Mouse (Mus musculus) embryonic facial prominence, embryonic 11.5 days (tissue): ENCODE results near the gene Uggt2. TPM values are rescaled to one million over a fixed set of nuclear protein-coding genes. Genes with fewer than 3 reads are reported as not detected.

Experiments
- ATAC-seq: fragments of 200-750 bp; cut with Nextera tagmentation; replicated peaks from 2 replicates; pipeline ENCODE4 v1.8.0; 2017; ENCODE audit warnings: low read depth; ENCODE audit not compliant: insufficient number of reproducible peaks, low FRiP score, low TSS enrichment
- DNase-seq: peaks from one replicate; pipeline ENCODE4 v3.0.0-alpha.2; 2015; ENCODE audit warnings: low spot score
- H3K27ac ChIP-seq: fragments of 300-500 bp; sonication (generic); replicated peaks from 2 replicates; pipeline ENCODE4 v1.5.1; 2014; ENCODE audit warnings: mild to moderate bottlenecking, low read depth, low read length, control low read depth
- H3K27me3 ChIP-seq: fragments of 300-500 bp; sonication (generic); 2 replicates; pipeline ENCODE4 v1.6.1; 2014; ENCODE audit warnings: mild to moderate bottlenecking, low read length, moderate library complexity, mixed read lengths; ENCODE audit not compliant: control insufficient read depth, insufficient read depth
- H3K36me3 ChIP-seq: fragments of 300-500 bp; sonication (generic); replicated peaks from 2 replicates; pipeline ENCODE4 v1.6.1; 2014; ENCODE audit warnings: low read depth, mild to moderate bottlenecking, low read length, moderate library complexity, mixed read lengths; ENCODE audit not compliant: control insufficient read depth, insufficient read depth
- H3K4me1 ChIP-seq: fragments of 300-500 bp; sonication (generic); 2 replicates; pipeline ENCODE4 v1.6.1; 2014; ENCODE audit warnings: low read length, mixed read lengths; ENCODE audit not compliant: control insufficient read depth, insufficient read depth
- H3K4me2 ChIP-seq: fragments of 300-500 bp; sonication (generic); 2 replicates; pipeline ENCODE4 v1.6.1; 2014; ENCODE audit warnings: low read depth, mild to moderate bottlenecking, control low read depth, low read length, moderate library complexity
- H3K4me3 ChIP-seq: fragments of 300-500 bp; sonication (generic); 2 replicates; pipeline ENCODE4 v1.5.1; 2014; ENCODE audit warnings: low read depth, low read length, control low read depth
- H3K9ac ChIP-seq: fragments of 300-500 bp; sonication (generic); replicated peaks from 2 replicates; pipeline ENCODE4 v1.6.1; 2014; ENCODE audit warnings: mild to moderate bottlenecking, control low read depth, low read length
- H3K9me3 ChIP-seq: fragments of 300-500 bp; sonication (generic); replicated peaks from 2 replicates; pipeline ENCODE4 v1.6.1; 2016; ENCODE audit warnings: mild to moderate bottlenecking, low read length, inconsistent platforms, mixed read lengths; ENCODE audit not compliant: control insufficient read depth
- WGBS: fragments of 180-500 bp; shearing (Covaris S2); extraction: QIAGEN DNeasy Blood & Tissue Kit; methylation state at CpG from one replicate; pipeline ENCODE4 v1.1.7; 2014; 5-methylcytosine and 5-hydroxymethylcytosine counted together
- polyA plus RNA-seq: library from polyadenylated mRNA; unstranded; fragments of >200 nt; fragmentation: Nextera tagmentation; extraction: Ambion mirVana; gene quantifications from 2 replicates; pipeline ENCODE4 v1.2.1, GENCODE M21; 2014

Uggt2 gene
- polyA plus RNA-seq, 1 experiment from 2014 or later, result 15.6 TPM

DNA sequence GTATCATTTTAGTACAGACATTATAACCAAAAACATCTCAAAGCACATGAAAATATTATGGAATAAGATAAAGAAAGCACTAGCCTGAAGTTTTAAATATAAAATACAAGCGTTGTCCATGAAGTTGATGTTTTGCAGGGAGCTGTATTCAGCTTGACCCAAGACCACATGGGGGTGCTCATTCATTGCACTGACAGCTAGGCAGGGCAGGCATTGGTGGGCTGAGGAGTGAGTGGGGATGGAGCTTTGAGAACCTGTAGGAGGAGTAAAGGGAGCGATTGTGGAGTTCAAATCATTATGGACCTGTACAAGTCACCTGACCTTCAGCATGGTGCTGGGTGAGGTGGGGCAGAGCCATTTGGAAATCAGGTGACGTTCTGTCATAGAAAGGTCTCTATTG, 24.8 kb upstream of the Uggt2 start:
- Histone ChIP-seq H3K9me3 (no peaks in the 10 kb centered on the region), H3K36me3 (no peaks in the 10 kb centered on the region), H3K27ac (no peak overlapping the region), H3K9ac (no peak overlapping the region), H3K4me2 (peak overlapping the region; percentile 50), H3K27me3 (no peaks in the 10 kb centered on the region), H3K4me1 (no peaks in the 10 kb centered on the region), H3K4me3 (no peak overlapping the region)
- 32% methylated on average over 3 of the region's 3 CpGs for WGBS
- peak; percentile 88 for ATAC-seq
- DNase-seq, result peak; percentile 60

DNA sequence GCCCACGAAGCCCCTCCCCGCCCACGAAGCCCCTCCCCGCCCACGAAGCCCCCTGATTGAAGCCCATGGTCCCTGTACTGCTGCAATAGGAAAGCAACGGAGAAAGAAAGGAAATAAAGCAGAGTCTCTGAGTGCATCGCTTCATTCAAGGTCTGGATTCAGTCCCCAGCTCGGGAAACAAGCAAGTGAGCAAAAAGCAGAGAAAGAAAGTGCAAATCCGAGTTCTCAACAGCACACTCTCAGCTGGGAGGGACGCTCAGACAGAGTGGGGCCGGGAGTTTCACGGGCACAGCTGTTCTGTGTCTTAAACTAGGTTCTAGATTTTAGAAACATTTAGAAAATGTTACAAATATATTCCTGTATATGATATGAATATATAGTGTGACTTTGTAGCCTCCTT, 24.4 kb upstream of the Uggt2 start:
- Histone ChIP-seq H3K4me1 (no peaks in the 10 kb centered on the region), H3K4me3 (peak overlapping the region; percentile 33), H3K27me3 (no peaks in the 10 kb centered on the region), H3K27ac (no peak overlapping the region), H3K36me3 (no peaks in the 10 kb centered on the region), H3K4me2 (peak overlapping the region; percentile 50), H3K9ac (peak overlapping the region; percentile 28; the same call in 1 of the 2 replicates), H3K9me3 (no peaks in the 10 kb centered on the region)
- ATAC-seq (0 out of 2 replicates have a peak, but pooled peaks have one; percentile 41), DNase-seq (peak; percentile 19)
- WGBS, result 6% methylated on average over 12 of the region's 12 CpGs

DNA sequence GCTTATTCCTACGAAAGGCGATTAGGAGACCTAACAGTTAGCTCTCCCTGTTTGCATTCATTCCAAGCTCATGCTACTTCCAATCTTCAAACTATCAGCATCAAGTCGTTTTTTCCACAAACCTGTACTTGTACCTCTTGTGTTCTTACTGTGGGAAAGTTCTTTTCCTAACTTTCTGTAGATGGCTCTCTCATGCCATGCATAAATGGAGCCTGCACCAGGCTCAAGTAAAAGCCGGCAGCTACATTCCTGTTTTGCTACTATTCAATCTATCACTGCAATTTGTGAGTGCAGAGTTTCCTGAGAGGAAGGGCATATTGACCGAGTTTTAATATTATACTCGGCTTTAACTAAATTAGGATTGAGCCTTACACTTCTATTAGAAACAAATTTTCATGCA, 13.3 kb upstream of the Uggt2 start:
- no peak overlapping the region for H3K4me2 ChIP-seq
- no peak overlapping the region for H3K9ac ChIP-seq
- ATAC-seq, result no peak
- no peaks in the 10 kb centered on the region for H3K9me3 ChIP-seq
- 80% methylated on average over 6 of the region's 6 CpGs for WGBS
- H3K4me3 ChIP-seq, result no peak overlapping the region
- H3K27me3 ChIP-seq, result no peaks in the 10 kb centered on the region
- no peaks in the 10 kb centered on the region for H3K36me3 ChIP-seq
- H3K27ac ChIP-seq, result no peak overlapping the region
- DNase-seq, result no peak
- no peaks in the 10 kb centered on the region for H3K4me1 ChIP-seq

GRCm38 (mm10) chr14:119109776-119110218, 10.6 kb upstream of the Uggt2 start:
- H3K4me1 ChIP-seq, result no peaks in the 10 kb centered on the region
- H3K4me3 ChIP-seq, result no peak overlapping the region
- H3K27me3 ChIP-seq, result no peaks in the 10 kb centered on the region
- WGBS, result 89% methylated on average over 3 of the region's 3 CpGs
- no peak for DNase-seq
- no peaks in the 10 kb centered on the region for H3K9me3 ChIP-seq
- H3K9ac ChIP-seq, result no peak overlapping the region
- ATAC-seq, result no peak; the same call in 1 of the 2 replicates
- no peak overlapping the region for H3K27ac ChIP-seq
- H3K36me3 ChIP-seq, result no peaks in the 10 kb centered on the region
- H3K4me2 ChIP-seq, result no peak overlapping the region

DNA sequence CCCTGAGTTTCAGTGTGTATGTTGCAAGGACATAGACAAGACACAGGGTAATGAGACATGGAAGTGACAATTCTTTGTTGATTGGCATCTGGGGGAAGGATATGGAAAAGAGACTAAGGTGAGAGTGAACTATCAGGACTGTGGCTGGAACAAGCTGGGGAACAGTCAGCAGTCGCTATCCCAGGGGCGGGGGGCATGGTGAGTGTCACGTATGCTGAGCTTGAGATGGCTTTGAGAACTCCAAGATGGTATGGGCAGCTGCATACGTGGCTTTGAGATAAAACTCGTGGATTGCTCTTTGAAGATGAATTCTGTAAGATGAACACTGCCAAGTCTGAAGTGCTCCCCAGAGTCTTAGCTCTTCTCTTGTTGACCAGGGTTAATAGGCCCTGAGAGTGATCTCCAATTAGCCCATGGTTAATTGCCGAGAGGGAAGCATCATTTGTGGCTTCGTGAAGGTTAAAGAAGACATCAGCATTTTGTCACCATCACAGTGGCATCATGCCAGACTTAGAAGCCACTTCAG, 9.6 kb upstream of the Uggt2 start:
- no peak overlapping the region for H3K27ac ChIP-seq
- no peak for DNase-seq
- H3K36me3 ChIP-seq, result no peaks in the 10 kb centered on the region
- WGBS, result 71% methylated on average over 7 of the region's 7 CpGs
- no peak overlapping the region for H3K9ac ChIP-seq
- no peak overlapping the region for H3K4me2 ChIP-seq
- H3K9me3 ChIP-seq, result no peaks in the 10 kb centered on the region
- ATAC-seq, result no peak
- no peak overlapping the region for H3K4me3 ChIP-seq
- H3K4me1 ChIP-seq, result no peaks in the 10 kb centered on the region
- no peaks in the 10 kb centered on the region for H3K27me3 ChIP-seq

- H3K4me2 ChIP-seq, result no peak overlapping the region
- WGBS, result 92% methylated on average over 8 of the region's 8 CpGs
- DNase-seq, result no peak
- no peaks in the 10 kb centered on the region for H3K27me3 ChIP-seq
- no peaks in the 10 kb centered on the region for H3K9me3 ChIP-seq
- no peaks in the 10 kb centered on the region for H3K4me1 ChIP-seq
- no peaks in the 10 kb centered on the region for H3K36me3 ChIP-seq
- no peak overlapping the region for H3K9ac ChIP-seq
- no peak for ATAC-seq
- no peak overlapping the region for H3K4me3 ChIP-seq
- no peak overlapping the region for H3K27ac ChIP-seq
These were observed 8.4 kb upstream of the Uggt2 start for GRCm38 (mm10) chr14:119107591-119107990.

DNA sequence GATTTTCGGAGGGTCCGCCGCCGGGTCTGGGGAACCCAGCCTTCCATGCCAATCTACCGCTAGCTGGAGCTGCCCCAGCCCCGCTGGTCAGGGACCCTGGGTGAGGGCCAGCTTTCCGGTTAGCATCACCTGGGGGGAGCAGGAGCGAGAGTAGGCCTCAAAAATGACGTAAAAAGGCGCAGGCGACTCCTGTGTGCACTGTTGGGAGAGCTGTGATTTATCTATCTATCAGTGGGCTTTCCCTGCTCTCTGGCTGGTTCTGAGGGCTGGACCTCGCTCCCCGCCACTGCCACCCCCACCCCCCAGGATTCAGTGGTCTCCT, 301 bp upstream of the Uggt2 start:
- 3% methylated on average over 13 of the region's 13 CpGs for WGBS
- DNase-seq (no peak), ATAC-seq (no peak; the same call in 1 of the 2 replicates)
- Histone ChIP-seq H3K4me3 (peak overlapping the region; percentile 82), H3K36me3 (no peaks in the 10 kb centered on the region), H3K27ac (peak overlapping the region; percentile 62; the same call in 1 of the 2 replicates), H3K27me3 (no peaks in the 10 kb centered on the region), H3K4me1 (no peaks in the 10 kb centered on the region), H3K9ac (peak overlapping the region; percentile 96), H3K4me2 (peak overlapping the region; percentile 67), H3K9me3 (no peaks in the 10 kb centered on the region)

GRCm38 (mm10) chr14:119061811-119062210, 37.4 kb downstream of the Uggt2 start:
- 71% methylated on average over 1 of the region's 1 CpGs for WGBS
- no peak overlapping the region for H3K27ac ChIP-seq
- no peak overlapping the region for H3K9ac ChIP-seq
- no peaks in the 10 kb centered on the region for H3K9me3 ChIP-seq
- no peak overlapping the region for H3K4me3 ChIP-seq
- DNase-seq (no peak), ATAC-seq (no peak)
- no peak overlapping the region for H3K4me2 ChIP-seq
- H3K4me1 ChIP-seq, result no peaks in the 10 kb centered on the region
- H3K27me3 ChIP-seq, result no peaks in the 10 kb centered on the region
- H3K36me3 ChIP-seq, result no peaks in the 10 kb centered on the region
